Mouse (Mus musculus) embryonic fibroblast, embryonic 13.5 days (primary cell): Measurements from ENCODE around the gene Qtrt1. TPM values are rescaled to one million over a fixed set of nuclear protein-coding genes. Genes with fewer than 3 reads are reported as not detected.

Experiments used
- H3K27ac ChIP-seq: 2 replicates; pipeline ENCODE4 v1.5.1; 2012; ENCODE audit warnings: low read length, control low read depth, inconsistent platforms; ENCODE audit not compliant: insufficient read depth
- H3K4me1 ChIP-seq: 2 replicates; pipeline ENCODE4 v1.6.1; 2011; ENCODE audit warnings: low read length; ENCODE audit not compliant: control insufficient read depth, insufficient read depth
- H3K4me3 ChIP-seq: 2 replicates; pipeline ENCODE4 v1.5.1; 2011; ENCODE audit warnings: mild to moderate bottlenecking, control low read depth, low read length; ENCODE audit not compliant: insufficient read depth
- CTCF ChIP-seq: IDR thresholded peaks from 2 replicates; pipeline ENCODE4 v1.5.1; 2011; ENCODE audit warnings: mild to moderate bottlenecking, control low read depth, low read length, moderate library complexity, borderline replicate concordance; ENCODE audit not compliant: insufficient read depth
- POLR2A ChIP-seq: IDR thresholded peaks from 2 replicates; pipeline ENCODE4 v1.6.1; 2011; ENCODE audit warnings: low read depth, mild to moderate bottlenecking, control low read depth, low read length, moderate library complexity
- polyA plus RNA-seq: library from polyadenylated mRNA; stranded (reverse); fragments of >200 nt; gene quantifications from 2 replicates; pipeline ENCODE4 v1.2.4, GENCODE M21; 2011; ENCODE audit warnings: low read depth; ENCODE audit not compliant: missing spikeins, insufficient read length

The Qtrt1 gene
- polyA plus RNA-seq, 1 experiment: 30.0 TPM

- H3K4me1 ChIP-seq: peaks cover 11% of the 10 kb centered on the region
- TF ChIP-seq POLR2A (no peak), CTCF (no peak)
- H3K4me3 ChIP-seq: no peak overlapping the region
- no peak overlapping the region for H3K27ac ChIP-seq
Observed at GRCm38 (mm10) chr9:21433766-21434165, 22.1 kb downstream of the Qtrt1 start.

GRCm38 (mm10) chr9:21434410-21434809 is 22.8 kb downstream of the Qtrt1 start:
- H3K4me3 ChIP-seq: no peak overlapping the region
- TF ChIP-seq POLR2A: no peak
- no peak for TF ChIP-seq CTCF
- H3K4me1 ChIP-seq: peaks cover 15% of the 10 kb centered on the region
- H3K27ac ChIP-seq: no peak overlapping the region

- H3K27ac ChIP-seq: peak overlapping the region; percentile 17
- H3K4me3 ChIP-seq: no peak overlapping the region
- peaks cover 17% of the 10 kb centered on the region for H3K4me1 ChIP-seq
- TF ChIP-seq CTCF: no peak
- TF ChIP-seq POLR2A: no peak
Observed at GRCm38 (mm10) chr9:21435777-21436635, 24.4 kb downstream of the Qtrt1 start.

- Histone ChIP-seq H3K27ac (no peak overlapping the region; the same call in 1 of the 2 replicates), H3K4me1 (peaks cover 17% of the 10 kb centered on the region)
- TF ChIP-seq CTCF (no peak), POLR2A (no peak)
Observed at GRCm38 (mm10) chr9:21437577-21437976, 25.9 kb downstream of the Qtrt1 start.

GRCm38 (mm10) chr9:21438219-21438618 is 26.6 kb downstream of the Qtrt1 start:
- peaks cover 17% of the 10 kb centered on the region for H3K4me1 ChIP-seq
- TF ChIP-seq CTCF (no peak), POLR2A (no peak)
- H3K27ac ChIP-seq: no peak overlapping the region; the same call in 1 of the 2 replicates
- H3K4me3 ChIP-seq: no peak overlapping the region

More at GRCm38 (mm10) chr9:21437577-21437976, 25.9 kb downstream of the Qtrt1 start:
- no peak overlapping the region for H3K4me3 ChIP-seq

GRCm38 (mm10) chr9:21439456-21439855 is 27.8 kb downstream of the Qtrt1 start:
- Histone ChIP-seq H3K27ac (peak overlapping the region; percentile 84), H3K4me3 (no peak overlapping the region), H3K4me1 (peaks cover 17% of the 10 kb centered on the region)
- TF ChIP-seq POLR2A: 0 out of 2 replicates have a peak, but pooled peaks have one; percentile 38
- no peak for TF ChIP-seq CTCF

- Histone ChIP-seq H3K4me3 (no peak overlapping the region), H3K27ac (peak overlapping the region; percentile 67), H3K4me1 (peaks cover 17% of the 10 kb centered on the region)
- TF ChIP-seq POLR2A (peak; percentile 50; the same call in 1 of the 2 replicates), CTCF (no peak)
Observed at GRCm38 (mm10) chr9:21439914-21440313, 28.3 kb downstream of the Qtrt1 start.

- Histone ChIP-seq H3K4me3 (no peak overlapping the region), H3K4me1 (peaks cover 14% of the 10 kb centered on the region), H3K27ac (no peak overlapping the region)
- TF ChIP-seq POLR2A: no peak
- no peak for TF ChIP-seq CTCF
Observed at GRCm38 (mm10) chr9:21440387-21440786, 28.8 kb downstream of the Qtrt1 start.

- Histone ChIP-seq H3K27ac (no peak overlapping the region), H3K4me3 (no peak overlapping the region), H3K4me1 (peaks cover 5% of the 10 kb centered on the region)
- TF ChIP-seq CTCF (no peak), POLR2A (no peak)
Observed at GRCm38 (mm10) chr9:21443853-21444252, 32.2 kb downstream of the Qtrt1 start.

- TF ChIP-seq POLR2A: no peak
- peaks cover 2% of the 10 kb centered on the region; the same call in 1 of the 2 replicates for H3K4me1 ChIP-seq
- no peak overlapping the region for H3K4me3 ChIP-seq
- no peak overlapping the region for H3K27ac ChIP-seq
Observed at GRCm38 (mm10) chr9:21444574-21444973, 32.9 kb downstream of the Qtrt1 start.
